Comparison of ENCODE assay signal across 8 mouse cellular contexts in the genomic region with DNA sequence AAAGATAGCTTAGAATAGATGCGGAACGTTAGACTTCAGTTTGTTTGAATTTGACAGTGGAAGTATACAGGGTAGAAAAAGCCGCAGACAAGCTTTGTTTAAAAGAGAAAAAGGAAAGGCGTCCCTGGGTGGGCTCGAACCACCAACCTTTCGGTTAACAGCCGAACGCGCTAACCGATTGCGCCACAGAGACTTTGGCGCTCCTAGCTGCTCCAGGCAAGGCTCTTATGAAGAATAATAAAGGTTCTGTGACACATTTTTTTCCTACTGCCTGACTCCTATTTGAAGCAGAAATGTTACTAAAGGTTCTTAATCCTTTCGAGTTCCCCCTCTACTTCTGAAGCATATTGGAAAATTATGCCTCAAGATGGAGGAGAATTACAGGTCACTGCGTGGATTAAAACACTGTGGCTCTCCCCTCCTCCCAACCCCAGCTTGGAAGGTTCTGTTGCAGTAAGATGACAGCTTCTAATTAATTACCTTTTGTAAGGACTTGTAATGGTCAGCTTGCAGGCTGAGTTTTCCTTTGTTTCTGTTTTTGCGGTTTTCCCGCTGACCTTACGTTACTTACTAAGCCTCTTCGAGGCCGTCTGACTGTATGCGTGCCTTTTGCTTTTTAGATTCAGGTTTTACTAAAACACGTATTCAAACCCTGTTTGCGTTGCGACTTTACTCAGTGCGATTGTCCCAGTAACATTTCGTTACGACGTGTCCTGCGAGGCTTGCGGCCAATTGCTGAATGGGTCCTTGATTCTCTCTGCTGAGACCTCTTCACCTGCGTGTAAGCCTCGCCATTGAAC.
DNase-seq lines count a peak whose midpoint lies in the region; ATAC-seq lines count a peak whose summit lies in the region.

No protein-coding gene starts in this region.

- H3K4me3 ChIP-seq in intestine, embryonic 15.5 days (replicated peaks) = peak overlapping the region; percentile 48

- no peaks in the 10 kb centered on the region for H3K27me3 ChIP-seq in intestine, embryonic 15.5 days (replicated peaks)

- WGBS in intestine, embryonic 15.5 days = under 1% methylated on average over 31 of the region's 31 CpGs

- DNase-seq in monocyte, adult 2 months (ENCODE audit: low read depth in 1 of 2, low spot score in 2 of 2) = peak; percentile 31 to 59
- DNase-seq in embryo, embryonic 9.5 days (ENCODE audit: extremely low spot score) = peak; percentile 93
- peak; percentile 68 to 75 for DNase-seq in gastrocnemius, postnatal 4 days (ENCODE audit: low spot score in 2 of 2)
- DNase-seq in left cerebral cortex, postnatal 14 days (ENCODE audit: low spot score in 2 of 2) = peak; percentile 80 to 93
- DNase-seq in right cerebral cortex, postnatal 36 days (ENCODE audit: low spot score in 2 of 2) = peak; percentile 77 to 78

- ATAC-seq in monocyte, adult 5-6 weeks (replicated peaks; ENCODE audit: insufficient number of reproducible peaks, low FRiP score, low TSS enrichment, poor library complexity, severe bottlenecking) = no peak; the same call in 1 of the 2 replicates
- peak; percentile 86 for ATAC-seq in intestine, embryonic 15.5 days
- ATAC-seq in megakaryocyte-erythroid progenitor cell, adult 5-6 weeks (replicated peaks; ENCODE audit: low FRiP score, low TSS enrichment, poor library complexity, severe bottlenecking) = peak; percentile 72

- H3K36me3 ChIP-seq in intestine, embryonic 15.5 days = no peaks in the 10 kb centered on the region

- H3K27ac ChIP-seq in intestine, embryonic 15.5 days = peak overlapping the region; percentile 68

- H3K9me3 ChIP-seq in intestine, embryonic 15.5 days = no peaks in the 10 kb centered on the region

- peak overlapping the region; percentile 47 for H3K9ac ChIP-seq in intestine, embryonic 15.5 days

- H3K4me2 ChIP-seq in intestine, embryonic 15.5 days (replicated peaks) = peak overlapping the region; percentile 53

- intact Hi-C loops in left cerebral cortex, postnatal 14 days (cut with DNase I) = loop anchor here (5.0 kb wide), 1 partner anchor 85 kb away; a partner anchor contains a TSS

- no peaks in the 10 kb centered on the region for H3K4me1 ChIP-seq in intestine, embryonic 15.5 days (replicated peaks)
